Mouse (Mus musculus): ENCODE results near the gene Cd34.

GRCm38 (mm10) chr1:194942912-194943311 is 4.3 kb downstream of the Cd34 start:
- TF ChIP-seq CTCF (conservative IDR thresholded peaks at IDR 0.05; ENCODE audit: low read length) (no peak), NANOG (IDR thresholded peaks at IDR 0.05; ENCODE audit: borderline replicate concordance, low read length) (no peak), POU5F1 (IDR thresholded peaks at IDR 0.05; ENCODE audit: borderline replicate concordance, low read length) (no peak)
